Mouse (Mus musculus) lung, adult 2 months (tissue): Measurements from ENCODE around the gene Ube2j1.

ENCODE experiments used
- CTCF ChIP-seq: fragments of 200-500 bp; IDR thresholded peaks from 2 replicates; pipeline ENCODE4 v1.5.1; 2011; ENCODE audit warnings: mild to moderate bottlenecking, low read length, control low read depth; ENCODE audit not compliant: insufficient read depth
- POLR2A ChIP-seq: fragments of 200-500 bp; IDR thresholded peaks from 2 replicates; pipeline ENCODE4 v1.6.1; 2011; ENCODE audit warnings: low read depth, mild to moderate bottlenecking, control low read depth, low read length, borderline replicate concordance; ENCODE audit errors: extremely low read depth

- TF ChIP-seq CTCF (no peak), POLR2A (no peak)
Observed at GRCm38 (mm10) chr4:33070326-33070725, 39.1 kb downstream of the Ube2j1 start.
